Mouse (Mus musculus): ENCODE results near the gene Plk3.

DNA sequence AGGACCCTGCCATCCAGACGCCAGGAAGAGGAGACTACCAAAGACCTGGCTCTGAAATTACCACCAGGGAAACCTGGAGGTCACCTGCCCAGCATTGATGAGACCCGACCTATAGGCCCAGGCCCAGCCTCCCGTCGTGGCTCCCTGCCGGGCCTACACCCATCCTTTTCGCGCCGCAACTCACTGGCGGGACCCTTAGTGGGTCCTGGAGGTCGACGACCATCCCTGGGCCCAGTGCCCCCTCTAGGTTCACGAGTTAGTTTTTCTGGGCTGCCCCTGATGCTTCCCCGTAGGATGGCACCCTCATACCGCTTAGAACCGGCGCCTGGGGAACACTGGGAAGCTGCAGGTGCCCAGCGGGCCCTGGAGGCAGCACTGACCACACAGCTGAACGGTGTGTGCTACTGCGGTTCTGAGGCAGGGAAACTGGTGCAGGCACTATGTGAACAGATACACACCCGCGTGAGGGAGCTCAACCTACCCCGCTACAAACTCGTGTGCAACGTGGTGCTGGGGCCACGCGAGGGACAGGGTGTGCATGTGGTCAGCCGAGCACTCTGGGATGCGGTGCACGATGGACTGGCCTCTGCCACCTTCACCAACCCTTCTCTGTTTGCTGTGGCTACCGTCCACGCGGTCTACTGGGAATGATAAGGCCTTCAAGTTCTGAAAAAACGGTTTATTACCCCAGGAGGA is 5.6 kb downstream of the Plk3 start:
- TF ChIP-seq EP300 (IDR thresholded peaks at IDR 0.05; ENCODE audit: low read depth), result no peak
- TF ChIP-seq CTCF (IDR thresholded peaks at IDR 0.05; ENCODE audit: low read depth), result no peak
